Mouse (Mus musculus) colon, adult 2 months (tissue): ENCODE data around the gene Stip1. TPM values are rescaled to one million over a fixed set of nuclear protein-coding genes. Genes with fewer than 3 reads are reported as not detected.

Experiments
- polyA plus RNA-seq: library from polyadenylated mRNA; depleted of rRNA; stranded (reverse); fragments of >200 nt; gene quantifications from 2 replicates; pipeline ENCODE4 v1.2.3, GENCODE M21; 2012; rRNA removed

Stip1 gene
- 24.6 and 30.5 TPM in 2 replicates for polyA plus RNA-seq

DNA sequence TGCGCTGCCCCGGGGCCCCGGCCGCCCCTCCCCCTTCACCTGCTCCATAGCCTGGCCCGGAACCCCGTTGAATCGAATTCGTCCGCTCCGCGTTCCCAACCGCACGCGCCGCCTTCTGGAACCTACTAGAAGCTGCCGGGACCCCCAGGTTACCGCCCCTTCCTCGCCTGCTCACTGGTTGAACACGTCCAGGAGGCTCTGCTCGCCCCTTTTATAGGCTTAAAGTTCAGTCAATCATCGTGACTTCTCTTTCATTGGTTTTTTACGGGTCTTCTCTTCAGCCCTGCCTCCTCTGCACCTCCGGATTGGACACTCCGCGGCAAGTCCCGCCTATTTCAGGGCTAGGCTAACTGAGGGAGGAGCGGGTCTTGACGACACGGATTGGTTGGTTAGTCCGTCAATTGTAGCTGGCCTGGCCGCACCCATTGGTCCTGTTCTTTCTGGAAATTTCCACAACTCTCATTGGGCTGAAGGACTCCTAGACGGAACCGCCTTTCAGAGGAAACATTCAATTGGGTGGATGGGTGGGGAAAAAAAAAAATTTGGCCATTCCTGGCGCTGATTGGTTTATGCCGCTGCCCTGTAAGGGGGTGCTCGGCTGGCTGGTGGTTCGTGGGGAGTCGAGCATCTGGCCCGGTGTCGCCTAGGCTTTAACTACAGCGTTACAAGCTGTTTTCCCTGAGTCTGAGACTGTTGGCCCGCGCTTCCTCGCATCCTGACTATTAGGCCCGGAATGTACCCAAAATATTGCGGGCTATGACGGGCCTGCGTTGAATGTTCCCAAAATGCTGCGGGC, at the start of gene Stip1:
Stip1 (minus strand) TSS at position 127 of the 796 bp plus-strand sequence.

DNA sequence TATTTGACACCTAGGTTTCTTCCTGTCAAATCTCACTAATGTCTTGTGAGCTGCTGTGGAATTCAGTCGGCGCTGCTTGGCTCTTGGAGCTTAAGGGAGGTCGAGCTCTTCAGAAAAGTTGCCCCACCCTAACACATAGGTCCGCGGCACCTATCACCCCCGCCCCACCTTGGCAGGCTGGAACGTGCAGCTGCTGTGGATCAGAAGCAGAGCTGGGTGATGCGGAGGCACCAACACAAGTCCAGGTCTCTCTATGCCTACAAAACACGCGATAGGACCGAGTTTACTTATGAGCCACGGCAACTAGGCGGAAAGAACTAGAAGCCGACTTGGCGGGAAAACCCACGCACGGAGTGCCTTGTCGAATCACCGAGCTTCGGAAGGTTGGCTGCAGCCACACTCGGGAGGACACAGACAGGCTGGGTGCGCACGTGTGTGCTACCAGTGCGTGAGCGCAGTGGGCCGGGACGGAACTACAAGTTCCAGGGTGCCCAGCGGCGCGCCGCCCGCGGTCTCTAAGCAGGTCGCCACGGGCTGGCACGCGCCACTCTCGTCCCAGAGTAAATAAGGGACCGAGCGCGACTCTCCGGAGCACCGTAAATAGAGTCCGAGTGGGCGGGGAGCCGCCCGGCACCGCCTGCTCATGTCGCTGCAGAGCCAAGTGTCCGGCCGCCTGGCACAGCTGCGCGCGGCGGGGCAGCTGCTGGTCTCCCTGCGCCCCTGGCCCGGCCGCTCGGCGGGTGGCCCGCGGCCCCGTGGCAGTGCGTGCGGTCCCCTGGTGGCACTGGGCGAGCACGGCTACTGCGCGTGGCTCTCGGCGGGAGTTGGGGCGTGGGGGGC, 16.7 kb upstream of the Stip1 start, which contains the start of gene Macrod1:
Macrod1 (plus strand) TSS at position 563 of the 840 bp plus-strand sequence.

DNA sequence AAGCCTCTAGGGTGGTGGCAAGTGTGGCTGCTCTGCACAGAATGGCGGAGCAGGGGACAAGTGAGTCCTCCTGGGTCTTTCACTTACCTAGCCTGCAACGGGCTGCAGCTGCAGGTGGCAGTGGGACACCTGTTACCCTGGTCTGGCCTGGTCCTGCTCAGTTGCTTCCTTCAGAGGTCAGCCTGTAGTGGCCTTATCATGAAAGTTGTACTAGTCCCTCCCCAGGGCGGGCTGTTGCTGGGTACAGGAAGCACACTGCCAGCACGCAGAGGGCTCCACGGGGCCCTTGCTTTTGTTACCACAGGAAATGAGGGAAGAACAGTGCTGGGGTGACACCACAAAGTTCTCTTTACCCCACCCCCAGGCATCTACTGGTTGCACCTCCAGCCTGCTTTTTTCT, 20.6 kb downstream of the Stip1 start, which contains the start of gene Fermt3:
Fermt3 (minus strand) TSS at position 279 of the 400 bp plus-strand sequence.

DNA sequence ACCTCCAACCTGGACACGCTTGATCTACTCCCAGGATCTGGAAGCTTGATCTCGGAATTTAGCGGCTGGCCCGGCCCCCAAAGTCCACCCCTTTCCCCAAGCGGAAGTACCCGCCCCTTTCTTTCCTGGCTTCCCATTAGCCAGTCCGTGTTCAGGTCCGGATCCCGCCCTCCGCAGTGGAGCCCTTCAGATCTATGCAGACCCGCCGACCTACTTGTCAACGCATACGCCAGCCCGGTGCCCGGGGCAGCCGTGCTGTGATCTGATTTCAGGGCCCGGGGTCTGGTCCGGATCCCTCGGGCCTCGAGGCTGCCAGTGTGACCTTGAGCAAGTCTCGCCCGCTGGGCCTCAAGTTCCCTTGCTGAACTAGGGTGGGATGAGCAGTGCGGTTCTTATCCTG, 43.8 kb downstream of the Stip1 start, which contains the start of the genes Nudt22 and Trpt1:
Nudt22 (minus strand) TSS at position 112 of the 400 bp plus-strand sequence.
Trpt1 (plus strand) TSS at position 126 of the 400 bp plus-strand sequence.

DNA sequence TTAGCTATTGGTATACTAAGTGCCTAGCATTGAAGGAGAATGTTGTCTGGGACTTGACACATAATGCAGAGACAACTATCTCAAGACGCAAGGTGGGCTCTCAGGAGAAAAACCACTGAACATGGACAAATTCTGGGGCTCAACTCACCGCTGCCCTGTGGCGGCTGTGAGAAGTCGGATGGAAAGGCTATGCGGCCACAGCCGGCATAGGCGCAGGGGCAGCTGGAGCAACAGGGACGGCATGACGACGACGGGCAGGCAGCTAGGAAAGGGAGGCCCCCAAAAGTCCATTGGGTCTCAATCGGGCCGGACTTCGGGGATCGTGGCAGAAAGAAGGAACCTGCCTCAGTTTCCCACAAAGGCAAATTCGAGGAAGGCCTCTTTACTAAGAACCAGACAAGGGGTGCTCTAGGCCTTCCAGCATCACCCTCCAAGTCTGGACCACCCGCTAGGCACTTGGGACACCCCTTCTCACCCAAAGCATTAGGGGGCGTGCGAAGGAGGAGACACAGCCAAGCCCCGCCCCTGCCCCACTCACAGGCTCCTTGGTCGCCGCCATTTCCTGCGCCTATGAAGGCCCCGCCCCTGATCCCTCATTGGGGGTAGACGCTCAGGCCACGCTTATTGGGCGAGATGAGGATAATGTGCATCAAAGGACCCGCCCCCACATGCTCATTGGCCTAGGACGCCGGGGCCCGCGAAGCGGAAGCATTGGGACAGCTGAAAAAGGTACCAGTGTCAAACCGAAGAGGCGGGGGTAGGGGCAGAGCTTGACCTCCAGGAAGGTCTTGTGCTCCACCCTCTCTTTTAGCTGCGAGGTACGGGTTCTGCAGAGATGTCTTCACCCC, 47.5 kb downstream of the Stip1 start, which contains the start of gene Dnajc4:
Dnajc4 (minus strand) TSS at position 562 of the 848 bp plus-strand sequence.

DNA sequence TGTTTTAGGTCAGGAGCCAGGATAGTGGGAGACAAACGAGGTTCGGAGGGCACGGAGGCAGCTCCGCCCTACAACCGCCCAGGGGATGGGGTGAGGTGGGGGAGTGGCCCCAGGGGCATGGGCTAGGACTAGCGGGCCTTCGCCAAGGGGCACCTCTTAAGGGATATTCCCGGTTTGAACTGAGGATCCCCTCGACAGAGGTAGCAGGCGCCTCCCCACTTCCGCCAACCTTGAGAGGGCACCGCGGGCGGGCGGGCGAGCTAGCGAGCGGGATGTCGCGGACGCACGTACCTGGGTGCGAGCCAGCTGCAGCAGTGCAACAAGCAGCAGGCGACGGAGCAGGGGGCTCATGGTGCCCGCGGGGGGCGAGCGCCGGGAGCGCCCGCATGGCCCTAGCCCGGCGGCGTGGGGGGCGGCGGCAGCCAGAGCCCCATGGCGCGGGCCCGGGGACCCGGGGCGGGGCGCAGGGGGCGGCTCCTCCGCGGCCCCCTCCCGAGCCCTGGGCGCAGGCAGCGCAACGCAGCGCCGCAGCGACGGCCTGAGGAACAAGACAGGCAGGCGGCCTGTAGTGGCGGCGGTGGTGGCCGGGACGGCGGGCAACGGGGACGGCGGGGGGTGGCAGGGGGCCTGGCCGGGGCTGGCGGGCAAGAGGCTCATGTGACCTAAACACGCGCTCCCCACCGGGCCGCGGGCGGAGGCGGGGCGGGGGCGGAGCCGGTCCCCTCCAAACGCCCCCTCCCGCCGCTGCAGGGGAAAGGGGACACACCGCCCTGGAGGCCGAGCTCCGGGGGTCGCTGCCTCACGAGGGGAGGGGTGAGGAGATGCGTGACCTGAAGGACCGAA, 52.5 kb downstream of the Stip1 start, which contains the start of gene Vegfb:
Vegfb (minus strand) TSS at position 591 of the 843 bp plus-strand sequence.

DNA sequence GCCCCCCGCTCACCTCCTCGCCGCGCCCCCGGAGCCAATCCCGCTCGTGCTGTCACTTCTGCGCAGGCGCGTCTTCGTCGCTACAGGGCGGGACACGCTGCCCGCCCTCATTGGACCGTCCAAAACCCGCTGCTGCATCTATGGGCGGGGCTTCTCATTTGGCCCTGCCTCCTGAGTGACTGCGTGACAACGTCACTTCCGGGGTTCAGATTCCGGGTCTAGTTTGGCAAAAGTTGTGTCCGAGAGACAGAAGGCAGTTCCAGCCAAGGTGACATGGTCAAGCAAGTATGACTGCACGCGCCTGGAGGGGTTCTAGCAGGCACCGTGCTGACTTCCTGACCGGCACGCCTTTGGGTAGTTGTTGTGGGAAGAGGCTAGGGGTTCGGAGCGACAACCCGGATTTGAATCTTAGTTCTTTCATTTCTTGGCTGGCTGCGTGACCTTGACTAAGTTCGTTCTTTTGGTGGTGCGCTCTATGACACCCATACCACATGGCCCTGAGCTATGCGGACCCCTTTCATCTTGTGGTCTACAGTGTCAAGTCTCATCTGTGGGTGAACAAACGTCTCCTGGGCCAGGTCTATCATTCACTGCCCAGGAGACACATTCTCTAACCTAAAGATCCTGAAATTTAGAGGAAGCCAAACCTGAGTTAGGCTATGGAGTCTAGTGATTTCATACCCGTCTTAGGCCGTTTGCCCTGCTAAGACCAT, 59.2 kb downstream of the Stip1 start, which contains the start of gene Fkbp2:
Fkbp2 (minus strand) TSS at position 121 of the 713 bp plus-strand sequence.

DNA sequence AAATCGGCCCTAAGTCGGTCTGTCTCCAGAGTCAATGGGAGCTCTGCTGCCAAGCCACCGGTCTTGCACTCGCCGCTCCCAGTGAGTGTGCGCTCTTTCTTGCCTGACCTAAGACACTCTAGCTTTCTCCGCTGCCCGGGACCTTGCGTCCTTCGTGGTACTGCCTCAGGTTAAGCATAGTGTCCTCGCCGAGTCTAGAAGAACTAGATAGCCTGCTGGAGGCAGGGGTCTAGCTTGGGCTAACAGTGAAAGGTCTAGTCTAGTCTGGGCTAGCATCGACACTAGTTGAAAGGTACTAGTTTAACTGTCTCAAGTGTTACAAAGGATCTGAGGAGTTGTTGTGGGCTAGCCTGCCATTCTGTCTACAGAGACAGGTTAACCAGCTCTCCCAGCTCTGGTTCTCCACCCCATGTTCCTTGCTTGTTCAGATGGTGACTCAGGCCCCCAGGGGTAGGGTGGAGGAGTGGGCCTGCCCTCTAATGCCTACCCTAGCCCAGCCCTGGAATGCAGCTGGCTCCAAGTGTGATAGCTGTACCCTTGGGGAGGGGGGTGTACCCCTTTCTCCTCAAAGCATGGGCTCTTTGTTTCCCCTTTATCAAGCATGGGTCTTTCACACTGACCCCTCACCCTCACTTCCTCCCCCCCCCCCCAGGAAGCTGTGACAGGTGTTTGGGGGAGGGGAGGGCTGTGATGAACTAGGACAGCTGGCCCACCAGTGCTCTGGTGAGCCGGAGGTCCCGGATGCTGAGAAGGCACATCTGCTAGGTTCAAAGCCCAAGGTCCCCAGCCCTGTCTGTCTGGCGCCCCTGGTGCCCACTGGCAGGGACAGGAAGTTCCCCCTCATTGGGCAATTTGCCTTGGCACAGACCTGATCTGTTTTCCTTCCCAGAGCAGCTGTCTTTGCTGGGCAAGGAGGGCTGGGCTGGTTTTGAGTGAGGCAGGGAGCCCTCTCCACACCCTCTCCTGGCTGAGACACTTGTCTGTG, 63.9 kb downstream of the Stip1 start, which contains the start of gene Plcb3:
Plcb3 (minus strand) TSS at position 934 of the 985 bp plus-strand sequence.

DNA sequence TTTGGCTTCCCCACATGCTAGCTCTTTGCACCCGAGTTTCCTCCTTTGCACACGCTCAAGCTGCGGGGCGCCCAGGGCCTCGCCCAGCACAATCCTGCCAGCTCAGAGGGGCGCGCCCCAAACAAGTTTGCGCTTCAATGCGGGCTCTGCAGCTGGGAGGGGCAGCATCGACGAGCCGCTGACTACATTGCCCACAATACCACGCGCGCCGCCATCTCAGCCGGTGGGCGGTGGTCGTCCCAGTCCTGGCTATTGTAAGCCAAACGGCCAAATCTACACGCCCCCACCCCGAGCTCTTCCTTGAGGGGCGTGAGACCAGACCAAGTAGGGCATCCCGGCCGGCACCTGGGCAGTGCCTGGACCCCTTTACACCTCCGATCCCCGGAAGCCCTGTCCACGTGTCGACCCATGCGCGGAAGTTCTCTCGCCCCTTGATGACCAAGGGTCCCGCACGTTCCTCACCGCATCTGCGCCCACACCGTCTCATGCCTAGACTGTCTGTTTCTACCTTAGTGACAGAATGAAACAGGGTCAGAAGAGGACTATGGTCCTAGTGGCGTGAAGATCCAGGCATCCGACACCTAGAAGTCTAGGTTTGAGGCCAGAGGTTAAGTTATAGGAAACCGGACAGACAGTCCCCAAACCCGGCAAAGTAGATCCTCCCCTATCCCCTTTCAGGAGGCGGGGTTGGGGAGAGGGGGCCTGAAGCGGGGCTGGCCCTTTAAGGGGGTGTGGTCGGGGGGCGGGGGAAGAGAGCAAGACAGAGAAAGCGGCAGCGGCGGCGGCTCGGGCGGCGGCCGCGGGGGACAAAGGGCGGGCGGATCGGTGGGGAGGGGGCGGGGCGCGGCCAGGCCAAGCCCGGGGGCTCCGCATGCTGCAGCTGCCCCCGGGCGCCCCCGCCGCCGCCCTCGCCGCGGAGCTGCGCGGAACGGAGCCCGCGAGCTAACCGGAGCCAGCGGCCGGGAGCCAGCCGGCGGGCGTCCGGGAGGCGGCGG, 65.3 kb downstream of the Stip1 start, which contains the start of gene Ppp1r14b:
Ppp1r14b (plus strand) TSS at position 758 of the 995 bp plus-strand sequence.

Other genes starting within 250 kb of the Stip1 start
- gene Rps6ka4, start 199.3 kb downstream of the Stip1 start, polyA plus RNA-seq: 39.1 and 51.7 TPM in 2 replicates
- 10.2 and 12.4 TPM in 2 replicates for gene Ccdc88b, start 181.8 kb downstream of the Stip1 start, polyA plus RNA-seq
- gene Trmt112, start 130.3 kb downstream of the Stip1 start, polyA plus RNA-seq: 75.3 and 86.1 TPM in 2 replicates
- gene Prdx5, start 129.9 kb downstream of the Stip1 start, polyA plus RNA-seq: 163 and 170 TPM in 2 replicates
- 242 and 258 TPM in 2 replicates for gene Esrra, start 118.2 kb downstream of the Stip1 start, polyA plus RNA-seq
- 0.42 TPM in 1 of 2 replicates, not detected in the other for gene Catsperz, start 114.6 kb downstream of the Stip1 start, polyA plus RNA-seq
- 0.08 TPM in 1 of 2 replicates, not detected in the other for gene Kcnk4, start 105.5 kb downstream of the Stip1 start, polyA plus RNA-seq
- gene Bad, start 98.1 kb downstream of the Stip1 start, polyA plus RNA-seq: 119 and 145 TPM in 2 replicates
- gene Gpr137, start 97.5 kb downstream of the Stip1 start, polyA plus RNA-seq: 103 and 166 TPM in 2 replicates
- gene Ppp1r14b, start 65.0 kb downstream of the Stip1 start, polyA plus RNA-seq: 159 and 169 TPM in 2 replicates
- 335 and 360 TPM in 2 replicates for gene Plcb3, start 63.5 kb downstream of the Stip1 start, polyA plus RNA-seq
- gene Fkbp2, start 59.5 kb downstream of the Stip1 start, polyA plus RNA-seq: 58.5 and 60.7 TPM in 2 replicates
- 40.7 and 51.0 TPM in 2 replicates for gene Vegfb, start 52.3 kb downstream of the Stip1 start, polyA plus RNA-seq
- 61.9 and 65.0 TPM in 2 replicates for gene Dnajc4, start 47.4 kb downstream of the Stip1 start, polyA plus RNA-seq
- 90.8 and 103 TPM in 2 replicates for gene Nudt22, start 43.9 kb downstream of the Stip1 start, polyA plus RNA-seq
- 18.5 and 19.6 TPM in 2 replicates for gene Trpt1, start 43.8 kb downstream of the Stip1 start, polyA plus RNA-seq
- gene Fermt3, start 20.5 kb downstream of the Stip1 start, polyA plus RNA-seq: 14.6 and 15.7 TPM in 2 replicates
- 61.6 and 63.0 TPM in 2 replicates for gene Macrod1, start 16.8 kb upstream of the Stip1 start, polyA plus RNA-seq
- gene Flrt1, start 65.8 kb upstream of the Stip1 start, polyA plus RNA-seq: 0.71 and 0.73 TPM in 2 replicates
- 108 and 134 TPM in 2 replicates for gene Otub1, start 166.3 kb upstream of the Stip1 start, polyA plus RNA-seq
- gene Cox8a, start 177.6 kb upstream of the Stip1 start, polyA plus RNA-seq: 3,278 and 6,426 TPM in 2 replicates
- 18.1 and 20.9 TPM in 2 replicates for gene Naa40, start 201.2 kb upstream of the Stip1 start, polyA plus RNA-seq
- 2.2 and 2.6 TPM in 2 replicates for gene Rcor2, start 227.4 kb upstream of the Stip1 start, polyA plus RNA-seq